Mouse (Mus musculus) gastrocnemius, postnatal 4 days (tissue): ENCODE measurements around the gene Hist1h1c. TPM values are rescaled to one million over a fixed set of nuclear protein-coding genes. Genes with fewer than 3 reads are reported as not detected.
"Not testable (repeated sequence)": the region's sequence is repeated elsewhere in the genome, so short reads cannot be mapped to it uniquely, and the experiment has no call there.

Source experiments
- DNase-seq, 2 experiments: peaks; one replicate each; pipeline ENCODE4 v3.0.0; 2021 to 2022; ENCODE audit warnings: low spot score in 2 of 2, mixed read lengths in 2 of 2
- microRNA-seq: library from miRNA; unstranded; fragments of <30 nt; microRNA quantifications from one replicate; pipeline ENCODE4 v1.2.0, GENCODE M21; 2021
- total RNA-seq, 2 experiments: library from RNA; stranded (reverse); gene quantifications; 2 replicates each; pipeline ENCODE4 v1.2.3; 2021

The Hist1h1c gene
- total RNA-seq, 2 experiments from 2014 or later: 462 to 585 TPM

DNA sequence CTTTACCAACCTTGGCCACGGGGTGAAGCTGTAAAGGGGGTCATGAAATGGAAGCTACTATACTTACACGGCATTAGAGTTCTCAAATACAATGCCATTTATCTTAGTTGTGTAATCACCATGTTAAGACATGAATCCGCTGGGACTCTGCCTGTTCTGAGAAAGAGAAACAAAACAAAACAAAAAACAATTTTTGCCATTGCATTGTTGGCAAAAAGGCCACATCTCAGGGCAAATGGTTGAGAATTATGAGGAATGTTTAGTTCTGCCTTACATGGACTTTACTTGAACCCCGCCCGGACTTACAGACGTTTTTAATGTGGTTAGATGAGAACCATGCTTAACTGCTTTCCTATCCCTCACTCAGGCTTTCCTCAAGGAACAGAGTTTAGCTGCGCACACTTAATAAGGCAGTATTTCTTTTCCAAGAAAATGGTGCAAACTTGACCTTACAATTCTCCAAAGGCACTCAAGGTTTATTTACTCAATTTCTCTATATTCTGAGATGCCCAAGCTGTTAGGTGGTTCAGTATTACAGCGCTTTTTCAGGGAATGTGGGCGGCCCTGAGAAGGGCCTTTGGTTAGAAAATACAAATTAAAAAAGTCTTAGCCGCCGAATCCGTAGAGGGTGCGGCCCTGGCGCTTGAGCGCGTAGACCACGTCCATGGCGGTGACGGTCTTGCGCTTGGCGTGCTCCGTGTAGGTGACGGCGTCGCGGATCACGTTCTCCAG lies 21.8 kb downstream of the Hist1h1c start:
- DNase-seq: no peak

GRCm38 (mm10) chr13:23760972-23761864 lies 22.6 kb downstream of the Hist1h1c start, which contains the start of gene Hist1h4a:
Gene Hist1h4a (minus strand): TSS chr13:23761230.
- DNase-seq: peak; percentile 97 to 98

GRCm38 (mm10) chr13:23761871-23762821 lies 23.5 kb downstream of the Hist1h1c start, which contains the start of gene Hist1h3a:
Gene Hist1h3a (minus strand): TSS chr13:23762386.
- DNase-seq: peak in 1 of 2 experiments; percentile 54

DNA sequence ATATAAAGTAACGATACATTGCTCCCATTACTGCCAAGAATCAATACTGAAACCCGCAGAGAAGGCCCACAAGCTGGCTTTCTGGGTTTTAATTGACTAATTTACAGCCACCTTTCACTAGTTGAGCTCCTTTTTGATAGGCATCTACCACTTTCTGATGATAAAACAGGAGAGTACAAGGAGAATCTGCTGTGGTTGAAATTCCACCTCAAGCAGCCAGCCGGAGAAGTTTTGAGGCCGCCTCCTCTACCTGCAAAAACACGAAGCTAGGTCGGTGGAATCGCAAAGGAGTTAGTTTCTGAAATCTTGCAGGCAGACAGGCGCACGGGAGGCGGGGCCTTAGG lies 24.6 kb downstream of the Hist1h1c start:
- no peak for DNase-seq

DNA sequence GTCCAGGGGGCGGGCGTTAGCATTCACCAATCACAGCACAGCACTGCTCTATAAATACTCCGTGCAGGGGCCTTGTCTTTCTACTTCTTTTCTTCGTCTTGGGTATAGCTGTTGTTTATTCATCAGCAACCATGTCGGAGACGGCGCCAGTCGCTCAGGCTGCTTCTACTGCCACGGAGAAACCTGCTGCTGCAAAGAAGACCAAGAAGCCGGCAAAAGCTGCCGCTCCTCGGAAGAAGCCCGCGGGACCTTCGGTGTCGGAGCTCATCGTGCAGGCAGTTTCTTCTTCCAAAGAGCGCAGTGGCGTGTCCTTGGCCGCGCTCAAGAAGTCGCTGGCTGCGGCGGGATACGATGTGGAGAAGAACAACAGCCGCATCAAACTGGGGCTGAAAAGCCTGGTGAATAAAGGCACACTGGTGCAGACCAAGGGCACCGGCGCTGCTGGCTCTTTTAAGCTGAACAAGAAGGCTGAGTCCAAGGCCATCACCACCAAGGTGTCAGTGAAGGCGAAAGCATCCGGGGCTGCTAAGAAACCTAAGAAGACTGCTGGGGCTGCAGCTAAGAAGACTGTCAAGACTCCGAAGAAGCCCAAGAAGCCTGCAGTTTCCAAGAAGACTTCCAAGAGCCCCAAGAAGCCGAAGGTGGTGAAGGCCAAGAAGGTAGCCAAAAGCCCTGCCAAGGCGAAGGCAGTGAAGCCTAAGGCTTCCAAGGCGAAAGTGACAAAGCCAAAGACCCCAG lies 25.1 kb downstream of the Hist1h1c start, which contains the start of gene Hist1h1a:
Gene Hist1h1a (plus strand): TSS at position 81 of the 738 bp plus-strand sequence.
- peak; percentile 64 to 85 for DNase-seq

DNA sequence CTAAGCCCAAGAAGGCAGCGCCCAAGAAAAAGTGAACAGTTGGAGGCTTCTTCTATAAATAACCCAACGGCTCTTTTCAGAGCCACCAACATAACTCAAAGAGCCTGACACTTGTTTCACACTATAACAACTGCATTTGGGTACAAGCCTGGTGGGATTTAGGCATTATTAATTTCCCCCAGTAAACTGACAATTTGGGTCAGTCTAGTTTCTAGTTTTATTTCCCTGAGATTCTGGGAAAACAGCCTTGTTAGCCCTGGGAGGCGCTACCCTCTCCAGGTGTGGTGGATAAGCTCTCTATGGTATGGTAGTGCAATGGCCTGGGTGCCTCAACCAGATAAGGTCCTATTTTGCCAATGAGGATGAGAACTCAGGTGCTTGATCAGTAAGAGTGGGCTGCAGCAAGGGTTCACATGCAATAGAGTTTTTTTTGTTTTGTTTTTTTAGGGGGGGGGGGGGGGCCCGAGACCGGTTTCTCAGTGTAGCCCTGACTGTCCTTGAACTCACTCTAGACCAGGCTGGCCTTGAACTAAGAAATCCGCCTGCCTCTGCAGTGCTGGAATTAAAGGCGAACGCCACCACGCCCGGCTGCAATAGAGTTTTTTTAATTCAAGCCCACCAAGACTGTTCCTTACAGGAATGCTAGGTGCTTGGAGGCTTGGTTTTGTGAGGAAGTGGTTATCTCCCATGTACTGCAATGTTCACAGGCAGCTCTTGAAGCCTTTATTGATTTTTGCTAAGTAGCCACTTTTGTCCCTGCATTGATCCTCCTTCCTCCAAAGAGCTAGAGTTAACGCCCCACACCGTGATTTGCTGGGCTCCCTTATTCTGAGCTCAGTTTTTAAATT lies 25.9 kb downstream of the Hist1h1c start:
- no peak for DNase-seq

- no peak for DNase-seq
These were observed 26.5 kb downstream of the Hist1h1c start for GRCm38 (mm10) chr13:23765172-23765513.

DNA sequence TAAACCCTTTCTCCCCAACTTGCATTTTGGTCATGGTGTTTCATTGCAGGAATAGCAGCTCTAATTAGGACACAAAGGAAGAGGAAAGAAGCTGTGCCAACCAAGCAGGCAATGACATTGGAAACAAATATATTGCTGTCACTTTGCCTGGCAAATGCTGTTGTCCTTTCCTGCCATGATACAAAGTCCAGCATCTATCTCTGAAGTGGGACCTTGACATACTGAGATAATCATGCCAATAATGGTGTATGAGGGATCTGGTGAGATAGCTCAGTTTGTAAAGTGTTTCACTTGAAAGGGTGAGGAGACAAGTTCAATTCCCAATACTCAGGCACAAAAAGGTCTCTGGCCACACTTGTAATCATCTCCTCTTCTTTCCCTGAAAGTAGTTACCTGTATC lies 28.2 kb downstream of the Hist1h1c start:
- DNase-seq: no peak

DNA sequence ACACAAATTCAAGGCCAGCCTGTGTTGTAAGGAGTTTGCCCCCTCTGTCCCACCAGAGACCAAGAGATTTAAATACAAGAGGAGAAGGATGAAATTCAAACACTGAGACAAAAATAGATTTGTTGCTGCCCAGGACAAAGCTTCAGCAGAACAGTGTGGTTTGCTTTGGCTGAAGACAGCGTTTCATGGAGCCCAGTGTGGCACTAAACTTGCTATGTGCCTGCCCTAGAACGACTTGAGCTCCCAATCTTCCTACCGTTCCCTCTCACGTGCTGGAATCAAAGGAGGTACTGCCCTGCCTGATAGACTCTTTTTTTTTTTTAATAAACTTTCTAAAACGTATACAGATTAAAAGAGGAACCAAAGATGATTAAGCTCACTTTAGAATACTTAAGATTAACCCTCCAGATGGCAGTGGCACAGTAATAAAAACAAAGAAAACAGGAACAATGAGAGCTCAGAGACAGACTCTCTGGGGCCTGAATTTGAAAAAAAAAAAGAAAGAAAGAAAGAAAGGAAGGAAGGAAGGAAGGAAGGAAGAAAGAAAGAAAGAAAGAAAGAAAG lies 30.3 kb downstream of the Hist1h1c start:
- DNase-seq: no peak

- DNase-seq: not testable (repeated sequence)
These were observed 31.0 kb downstream of the Hist1h1c start, which contains the start of gene Trim38 for GRCm38 (mm10) chr13:23769613-23770012. Gene Trim38 (plus strand): TSS chr13:23769913.

- peak in 1 of 2 experiments; percentile 22 for DNase-seq
These were observed 34.1 kb downstream of the Hist1h1c start for GRCm38 (mm10) chr13:23772561-23773313.

DNA sequence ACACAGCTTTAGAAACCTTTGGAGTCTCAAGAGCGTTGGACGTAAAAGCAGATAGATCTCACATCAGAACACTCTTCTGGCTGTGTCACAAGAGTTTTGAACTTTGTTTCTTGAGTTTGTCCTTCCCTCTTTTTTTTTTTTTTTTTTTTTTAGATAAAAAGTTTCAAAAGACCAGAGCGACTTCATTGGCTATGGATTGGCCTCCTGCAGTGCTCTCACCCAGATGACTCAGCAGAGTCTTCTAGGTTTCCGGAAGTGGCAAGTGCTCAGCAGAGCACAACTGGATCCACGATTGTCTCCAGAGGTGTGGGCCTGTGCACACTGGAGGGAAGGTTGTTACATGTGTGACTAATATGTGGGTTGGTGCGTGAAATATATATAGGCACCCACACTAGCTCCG lies 39.7 kb downstream of the Hist1h1c start:
- no peak for DNase-seq

- no peak for DNase-seq
These were observed 40.4 kb downstream of the Hist1h1c start for GRCm38 (mm10) chr13:23779025-23779424.

Small RNA genes within 50 kb of the gene (microRNA-seq; reads per million reads assigned to microRNA genes)
- gene Gm44314: not detected
- gene Gm44484: not detected

Other genes starting within 250 kb of the Hist1h1c start
- gene Btn2a2, start 250.0 kb upstream of the Hist1h1c start, total RNA-seq: under 1 TPM in 1 of 2 experiments, not detected in 1; 0.23 TPM
- 100 to 1,000 TPM; 761 to 939 TPM for gene Hist1h4h, start 207.8 kb upstream of the Hist1h1c start, total RNA-seq
- gene Hist1h2af, start 204.9 kb upstream of the Hist1h1c start, total RNA-seq: 100 to 1,000 TPM; 329 to 395 TPM
- gene Hist1h3g, start 203.4 kb upstream of the Hist1h1c start, total RNA-seq: 100 to 1,000 TPM; 100 to 143 TPM
- gene Hist1h2bh, start 195.4 kb upstream of the Hist1h1c start, total RNA-seq: 10 to 100 TPM; 18.5 to 24.9 TPM
- gene Hist1h3f, start 194.8 kb upstream of the Hist1h1c start, total RNA-seq: 100 to 1,000 TPM in 1 of 2 experiments, 10 to 100 TPM in 1; 92.1 to 134 TPM
- 100 to 1,000 TPM; 613 to 773 TPM for gene Hist1h4f, start 187.2 kb upstream of the Hist1h1c start, total RNA-seq
- 10 to 100 TPM; 34.6 to 45.9 TPM for gene Hist1h1d, start 185.5 kb upstream of the Hist1h1c start, total RNA-seq
- 100 to 1,000 TPM; 232 to 273 TPM for gene Hist1h3e, start 176.4 kb upstream of the Hist1h1c start, total RNA-seq
- gene Hist1h2ae, start 167.6 kb upstream of the Hist1h1c start, total RNA-seq: 10 to 100 TPM; 63.6 to 92.7 TPM
- gene Hist1h2bg, start 167.4 kb upstream of the Hist1h1c start, total RNA-seq: 100 to 1,000 TPM; 491 to 581 TPM
- 100 to 1,000 TPM; 240 to 292 TPM for gene Hist1h2bf, start 164.6 kb upstream of the Hist1h1c start, total RNA-seq
- gene Hist1h2ad, start 164.4 kb upstream of the Hist1h1c start, total RNA-seq: 10 to 100 TPM; 51.6 to 79.2 TPM
- gene Hist1h3d, start 163.0 kb upstream of the Hist1h1c start, total RNA-seq: 10 to 100 TPM; 55.2 to 69.3 TPM
- gene Hist1h4d, start 157.2 kb upstream of the Hist1h1c start, total RNA-seq: 100 to 1,000 TPM; 302 to 338 TPM
- gene Hist1h2be, start 117.7 kb upstream of the Hist1h1c start, total RNA-seq: 10 to 100 TPM; 40.8 to 47.6 TPM
- 100 to 1,000 TPM; 307 to 345 TPM for gene Hist1h1e, start 116.2 kb upstream of the Hist1h1c start, total RNA-seq
- 10 to 100 TPM; 12.7 to 14.2 TPM for gene Hist1h2ac, start 54.9 kb upstream of the Hist1h1c start, total RNA-seq
- gene Hist1h2bc, start 54.6 kb upstream of the Hist1h1c start, total RNA-seq: 10 to 100 TPM; 71.7 to 84.0 TPM
- gene Hist1h1t, start 43.0 kb upstream of the Hist1h1c start, total RNA-seq: 1 to 10 TPM; 1.3 to 1.6 TPM
- gene Hist1h4c, start 40.4 kb upstream of the Hist1h1c start, total RNA-seq: 100 to 1,000 TPM; 206 to 241 TPM
- 1 to 10 TPM; 5.9 to 6.6 TPM for gene Hfe, start 28.0 kb upstream of the Hist1h1c start, total RNA-seq
- 100 to 1,000 TPM; 162 to 207 TPM for gene Hist1h3c, start 6.8 kb downstream of the Hist1h1c start, total RNA-seq
- gene Hist1h2bb, start 7.9 kb downstream of the Hist1h1c start, total RNA-seq: 100 to 1,000 TPM; 215 to 270 TPM
- gene Hist1h2ab, start 12.3 kb downstream of the Hist1h1c start, total RNA-seq: 100 to 1,000 TPM; 390 to 456 TPM
- gene Hist1h3b, start 13.5 kb downstream of the Hist1h1c start, total RNA-seq: 100 to 1,000 TPM; 433 to 519 TPM
- gene Hist1h4b, start 18.2 kb downstream of the Hist1h1c start, total RNA-seq: 100 to 1,000 TPM; 298 to 366 TPM
- 100 to 1,000 TPM; 369 to 391 TPM for gene Hist1h4a, start 22.4 kb downstream of the Hist1h1c start, total RNA-seq
- gene Hist1h3a, start 23.6 kb downstream of the Hist1h1c start, total RNA-seq: 100 to 1,000 TPM; 353 to 457 TPM
- 100 to 1,000 TPM; 271 to 321 TPM for gene Hist1h1a, start 24.9 kb downstream of the Hist1h1c start, total RNA-seq
- not detected for gene Trim38, start 31.1 kb downstream of the Hist1h1c start, total RNA-seq
- under 1 TPM in 1 of 2 experiments, not detected in 1; 0.31 TPM for gene Slc17a2, start 68.2 kb downstream of the Hist1h1c start, total RNA-seq
- gene Slc17a3, start 100.6 kb downstream of the Hist1h1c start, total RNA-seq: under 1 TPM; 0.17 to 0.18 TPM
- not detected for gene Slc17a1, start 128.9 kb downstream of the Hist1h1c start, total RNA-seq
- gene Slc17a4, start 176.2 kb downstream of the Hist1h1c start, total RNA-seq: not detected
- gene Hist1h2ba, start 195.3 kb downstream of the Hist1h1c start, total RNA-seq: not detected
- not detected for gene Hist1h2aa, start 195.7 kb downstream of the Hist1h1c start, total RNA-seq